Mouse (Mus musculus) midbrain, embryonic 12.5 days (tissue): ENCODE results near the gene Ranbp1. TPM values are rescaled to one million over a fixed set of nuclear protein-coding genes. Genes with fewer than 3 reads are reported as not detected.

Experiments used
- ATAC-seq: fragments of 200-750 bp; cut with Nextera tagmentation; 2 replicates; pipeline ENCODE4 v1.8.0; 2017; ENCODE audit warnings: low read depth, moderate TSS enrichment, moderate library complexity; ENCODE audit not compliant: low FRiP score
- H3K27ac ChIP-seq: fragments of 300-500 bp; sonication (generic); replicated peaks from 2 replicates; pipeline ENCODE4 v1.5.1; 2016; ENCODE audit warnings: mild to moderate bottlenecking
- H3K27me3 ChIP-seq: fragments of 300-500 bp; sonication (generic); 2 replicates; pipeline ENCODE4 v1.6.1; 2016; ENCODE audit warnings: mild to moderate bottlenecking
- H3K36me3 ChIP-seq: fragments of 300-500 bp; sonication (generic); 2 replicates; pipeline ENCODE4 v1.6.1; 2016
- H3K4me1 ChIP-seq: fragments of 300-500 bp; sonication (generic); 2 replicates; pipeline ENCODE4 v1.6.1; 2016
- H3K4me2 ChIP-seq: fragments of 300-500 bp; sonication (generic); replicated peaks from 2 replicates; pipeline ENCODE4 v1.6.1; 2016; ENCODE audit warnings: mild to moderate bottlenecking, moderate library complexity
- H3K4me3 ChIP-seq: fragments of 300-500 bp; sonication (generic); 2 replicates; pipeline ENCODE4 v1.5.1; 2016; ENCODE audit warnings: mild to moderate bottlenecking
- H3K9ac ChIP-seq: fragments of 300-500 bp; sonication (generic); replicated peaks from 2 replicates; pipeline ENCODE4 v1.6.1; 2016; ENCODE audit warnings: mild to moderate bottlenecking, moderate library complexity
- H3K9me3 ChIP-seq: fragments of 300-500 bp; sonication (generic); 2 replicates; pipeline ENCODE4 v1.6.1; 2016; ENCODE audit warnings: mild to moderate bottlenecking
- WGBS: fragments of 180-500 bp; shearing (Covaris S2); methylation state at CpG from one replicate; pipeline ENCODE4 v1.1.7; 2016; 5-methylcytosine and 5-hydroxymethylcytosine counted together
- polyA plus RNA-seq: library from polyadenylated mRNA; unstranded; fragments of >200 nt; fragmentation: Nextera tagmentation; extraction: Ambion mirVana; gene quantifications from 2 replicates; pipeline ENCODE4 v1.2.1, GENCODE M21; 2016

The Ranbp1 gene
- polyA plus RNA-seq, 1 experiment from 2014 or later = 888 TPM

DNA sequence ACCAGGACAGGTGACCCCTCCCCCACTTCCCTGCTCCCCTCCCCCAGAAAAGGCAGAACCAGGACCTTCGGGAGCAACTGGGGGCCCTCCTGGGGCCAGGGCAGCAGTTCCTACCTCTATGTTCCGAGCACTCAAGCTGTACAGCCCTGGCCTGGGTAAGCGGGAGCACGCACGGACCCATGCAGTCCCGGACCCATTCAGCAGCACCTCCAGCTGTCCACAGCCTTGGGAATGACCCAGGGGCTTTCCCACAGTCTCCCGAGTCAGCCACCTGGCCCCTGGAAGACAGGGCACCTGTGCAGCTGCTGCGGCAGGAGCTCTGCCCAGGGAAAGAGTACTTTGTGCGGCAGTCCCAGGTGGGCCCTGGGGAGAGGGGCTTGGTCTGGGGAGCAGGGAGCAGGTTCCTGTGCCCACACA is 29.9 kb downstream of the Ranbp1 start:
- Histone ChIP-seq H3K9me3 (no peaks in the 10 kb centered on the region), H3K27me3 (no peaks in the 10 kb centered on the region), H3K4me1 (peaks cover 37% of the 10 kb centered on the region), H3K4me3 (no peak overlapping the region), H3K27ac (no peak overlapping the region), H3K4me2 (no peak overlapping the region), H3K9ac (no peak overlapping the region), H3K36me3 (peaks cover 15% of the 10 kb centered on the region)
- 77% methylated on average over 9 of the region's 9 CpGs for WGBS
- ATAC-seq = no peak

DNA sequence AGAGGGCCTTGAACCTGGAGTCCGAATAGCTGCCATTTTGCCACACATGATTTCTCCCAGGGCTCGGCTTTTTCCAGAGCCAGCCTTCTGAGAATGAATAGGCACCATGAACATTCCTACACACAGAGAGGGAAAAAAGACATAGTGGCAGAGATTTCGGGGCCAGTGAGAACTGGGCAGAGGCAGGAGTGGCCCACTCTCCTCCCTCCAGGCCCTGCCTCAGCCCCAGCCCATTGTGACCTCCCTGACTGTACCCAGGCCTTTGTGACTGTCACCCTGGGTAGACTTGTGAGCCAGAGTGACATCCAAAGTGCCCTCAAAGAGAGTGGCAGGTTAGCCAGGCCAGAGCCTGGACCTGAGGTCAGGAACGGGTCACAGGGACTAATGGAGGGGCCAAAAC is 31.0 kb downstream of the Ranbp1 start, which contains the start of gene Ccdc188:
Gene Ccdc188, plus strand, starts transcription at position 301 of the 400 bp plus-strand sequence.
- Histone ChIP-seq H3K9ac (no peak within 1 kb of the TSS), H3K27ac (no peak within 1 kb of the TSS), H3K9me3 (no peaks in the 10 kb centered on the region), H3K4me3 (no peak within 1 kb of the TSS), H3K4me1 (peaks cover 46% of the 10 kb centered on the region), H3K36me3 (peaks cover 4% of the 10 kb centered on the region), H3K27me3 (no peaks in the 10 kb centered on the region), H3K4me2 (no peak within 1 kb of the TSS)
- WGBS = 87% methylated on average over 4 of the region's 4 CpGs
- ATAC-seq = no peak

DNA sequence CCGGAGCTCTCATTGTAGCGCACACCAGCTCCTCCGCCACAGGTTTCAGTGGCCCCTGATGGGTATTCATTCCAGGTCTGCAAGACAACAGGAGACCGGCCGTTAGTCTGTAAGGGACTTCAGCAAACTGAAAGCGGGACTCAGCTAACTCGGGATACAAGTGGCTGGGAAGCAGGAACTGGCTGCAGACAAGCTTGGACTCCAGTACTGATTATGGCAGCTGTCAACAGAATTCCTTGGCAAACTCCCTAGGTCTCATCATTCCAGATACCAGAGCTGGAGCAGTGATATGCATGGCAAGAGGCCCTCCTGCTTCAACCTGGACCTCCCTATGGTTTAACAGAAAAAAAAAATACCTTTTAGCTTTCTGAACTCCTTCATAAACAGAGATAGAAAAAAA is 33.7 kb downstream of the Ranbp1 start:
- Histone ChIP-seq H3K36me3 (no peaks in the 10 kb centered on the region), H3K4me1 (peaks cover 45% of the 10 kb centered on the region), H3K4me3 (peak overlapping the region; percentile 35), H3K9me3 (no peaks in the 10 kb centered on the region), H3K9ac (peak overlapping the region; percentile 52; the same call in 1 of the 2 replicates), H3K27me3 (peaks cover 15% of the 10 kb centered on the region), H3K4me2 (peak overlapping the region; percentile 49), H3K27ac (peak overlapping the region; percentile 91)
- WGBS = 71% methylated on average over 7 of the region's 7 CpGs
- ATAC-seq = no peak

DNA sequence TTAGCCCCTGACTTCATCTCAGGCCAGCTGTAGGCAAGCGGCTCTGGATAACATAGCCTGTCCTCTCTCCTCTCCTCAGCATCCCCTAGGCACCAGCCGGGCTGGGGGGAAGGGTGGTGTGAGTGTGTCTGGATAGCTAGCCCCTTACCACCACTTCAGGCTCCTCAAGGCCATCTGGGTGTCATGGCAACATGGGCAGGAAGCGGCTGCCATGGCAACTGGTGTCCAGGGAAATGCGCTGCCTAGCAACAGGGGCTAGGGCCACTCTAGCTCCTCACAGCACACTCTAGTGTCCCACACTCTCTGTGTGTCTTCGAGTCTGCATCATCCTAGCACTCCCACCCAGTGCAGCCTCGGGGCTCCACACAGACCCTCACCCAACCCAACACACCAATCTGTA is 34.8 kb downstream of the Ranbp1 start:
- Histone ChIP-seq H3K4me1 (peaks cover 40% of the 10 kb centered on the region), H3K4me3 (peak overlapping the region; percentile 35), H3K27ac (peak overlapping the region; percentile 91), H3K36me3 (no peaks in the 10 kb centered on the region), H3K27me3 (peaks cover 19% of the 10 kb centered on the region), H3K4me2 (peak overlapping the region; percentile 49), H3K9ac (peak overlapping the region; percentile 52; the same call in 1 of the 2 replicates), H3K9me3 (no peaks in the 10 kb centered on the region)
- 12% methylated on average over 6 of the region's 6 CpGs for WGBS
- peak; percentile 96 for ATAC-seq

DNA sequence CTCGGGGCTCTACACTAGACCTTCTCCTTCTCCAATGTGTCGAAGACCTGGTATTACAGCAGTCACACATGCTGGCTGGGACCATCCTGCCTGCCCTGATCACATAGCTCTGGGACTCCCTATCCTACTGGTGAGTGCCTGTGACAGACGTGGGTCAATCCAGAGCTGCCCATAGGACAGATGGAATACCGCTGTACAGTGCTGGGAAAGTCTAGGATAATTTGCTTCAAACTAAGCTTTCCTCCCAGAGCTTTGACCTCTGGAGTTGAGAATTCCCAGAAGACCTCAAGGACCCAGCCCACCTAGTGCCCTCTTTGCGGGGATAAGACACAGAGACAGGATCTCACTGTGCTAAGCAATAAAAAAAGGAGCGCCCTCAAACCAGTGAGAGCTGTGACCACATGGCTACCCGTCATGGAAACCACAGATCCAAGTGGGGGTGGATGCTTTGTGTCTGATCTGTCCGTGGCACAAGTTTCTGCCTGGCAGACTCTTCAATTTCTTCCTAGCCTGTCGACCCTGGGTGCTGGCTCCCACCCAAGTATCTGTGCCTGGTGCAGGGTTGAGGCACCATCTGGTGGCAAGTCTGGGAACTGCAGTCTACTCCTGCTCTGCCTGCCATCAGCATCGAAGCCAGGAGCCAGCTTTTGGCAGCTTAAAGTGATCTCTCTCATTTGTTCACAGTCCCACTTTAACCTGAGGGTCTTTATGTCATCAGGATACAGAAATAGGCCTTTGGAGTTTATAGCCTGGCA is 36.9 kb downstream of the Ranbp1 start:
- Histone ChIP-seq H3K27ac (no peak overlapping the region), H3K9me3 (no peaks in the 10 kb centered on the region), H3K36me3 (no peaks in the 10 kb centered on the region), H3K4me2 (no peak overlapping the region), H3K27me3 (peaks cover 24% of the 10 kb centered on the region), H3K4me1 (peaks cover 40% of the 10 kb centered on the region), H3K9ac (no peak overlapping the region), H3K4me3 (no peak overlapping the region)
- ATAC-seq = no peak
- 48% methylated on average over 10 of the region's 10 CpGs for WGBS

DNA sequence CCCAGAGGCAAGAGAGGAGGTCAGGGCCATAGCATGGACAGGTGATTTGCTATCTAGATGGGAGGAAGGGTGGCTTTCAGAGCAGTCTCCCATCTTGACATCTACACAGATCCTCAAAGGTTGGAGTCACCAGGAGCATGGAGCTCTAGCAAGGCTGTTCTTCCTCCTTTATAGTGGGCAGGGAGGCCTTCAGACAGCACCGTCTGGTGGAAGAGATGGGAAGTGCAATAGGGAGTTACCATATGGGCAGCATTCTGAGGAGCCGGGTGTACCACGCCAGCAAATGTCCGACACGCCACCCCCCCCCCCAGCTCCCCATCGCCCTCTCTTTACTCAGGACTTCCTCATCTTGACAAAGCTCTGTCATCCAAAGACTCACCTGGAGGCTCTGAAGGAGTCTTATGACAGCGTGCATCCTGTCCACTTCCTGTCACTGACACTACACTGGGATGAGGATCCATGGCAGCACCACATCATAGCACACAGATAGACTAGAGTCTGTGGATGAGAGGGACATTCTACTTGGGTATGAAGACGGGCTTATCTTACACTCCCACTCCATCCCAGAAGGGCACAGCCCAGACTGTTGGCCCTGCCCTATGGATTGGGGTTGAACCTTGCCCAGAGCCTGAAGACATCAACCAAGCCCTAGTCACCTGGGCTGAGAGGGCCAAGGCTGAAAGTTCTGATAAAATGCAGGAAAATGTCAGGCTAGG is 37.7 kb downstream of the Ranbp1 start:
- no peak for ATAC-seq
- no peak overlapping the region for H3K27ac ChIP-seq
- H3K4me2 ChIP-seq = no peak overlapping the region
- H3K27me3 ChIP-seq = peaks cover 24% of the 10 kb centered on the region
- no peak overlapping the region for H3K4me3 ChIP-seq
- H3K9ac ChIP-seq = no peak overlapping the region
- 20% methylated on average over 8 of the region's 8 CpGs for WGBS
- H3K36me3 ChIP-seq = no peaks in the 10 kb centered on the region
- peaks cover 35% of the 10 kb centered on the region for H3K4me1 ChIP-seq
- no peaks in the 10 kb centered on the region for H3K9me3 ChIP-seq

DNA sequence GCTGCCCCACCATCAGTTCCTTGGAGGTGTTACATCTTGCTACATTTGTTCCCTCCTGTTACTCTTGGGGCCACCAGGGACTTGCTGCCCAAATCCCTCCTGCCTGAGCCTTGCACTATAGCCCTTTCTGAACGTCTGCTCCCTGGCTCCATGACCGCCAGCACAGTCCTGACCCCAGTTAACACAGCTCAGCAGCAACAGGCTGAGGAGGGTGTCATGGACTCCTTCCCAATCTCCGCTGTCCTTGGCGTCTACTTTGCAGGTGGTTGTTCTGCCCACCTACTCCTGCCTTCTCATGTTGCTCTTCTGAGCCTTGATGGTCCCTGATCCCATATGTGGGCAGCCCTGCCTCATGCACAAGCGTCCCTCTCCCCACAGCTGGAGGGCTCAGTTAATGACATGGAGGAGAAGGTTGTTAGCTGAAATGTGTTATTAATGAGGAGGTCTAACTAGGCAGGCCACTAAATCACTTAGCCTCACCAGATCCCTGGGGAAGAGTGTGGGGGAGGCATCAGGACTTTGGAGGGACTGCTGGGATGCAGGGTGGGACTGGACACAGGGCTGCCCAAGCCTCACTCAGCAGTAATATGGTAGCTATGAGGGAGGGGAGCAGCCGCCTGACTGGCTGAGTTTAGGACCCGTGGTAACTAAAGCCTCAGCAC is 45.0 kb downstream of the Ranbp1 start:
- Histone ChIP-seq H3K9me3 (no peaks in the 10 kb centered on the region), H3K4me1 (peaks cover 22% of the 10 kb centered on the region), H3K36me3 (no peaks in the 10 kb centered on the region), H3K9ac (no peak overlapping the region), H3K4me3 (no peak overlapping the region), H3K27me3 (peaks cover 17% of the 10 kb centered on the region; the same call in 1 of the 2 replicates), H3K27ac (no peak overlapping the region), H3K4me2 (no peak overlapping the region)
- WGBS = 68% methylated on average over 7 of the region's 7 CpGs
- ATAC-seq = no peak; the same call in 1 of the 2 replicates

DNA sequence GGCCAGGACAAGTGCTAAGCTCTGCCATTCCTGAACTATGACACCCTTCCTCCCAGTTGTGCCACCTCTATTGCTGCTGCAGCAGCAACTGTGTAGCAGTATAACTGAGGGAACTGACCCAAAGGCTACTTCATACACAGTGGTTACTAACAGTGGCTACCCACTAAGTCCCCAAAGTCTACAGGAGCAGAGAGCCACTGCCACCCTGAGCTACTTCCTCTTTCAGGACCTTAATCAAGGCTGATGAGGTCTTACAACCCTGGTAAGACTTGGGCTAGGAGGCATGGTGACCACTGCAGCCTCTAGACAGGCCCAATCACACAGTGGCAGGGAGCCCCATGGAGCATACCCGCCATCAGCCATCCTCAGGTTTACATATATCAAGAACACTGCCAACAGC is 46.5 kb downstream of the Ranbp1 start:
- H3K9me3 ChIP-seq = no peaks in the 10 kb centered on the region
- H3K4me2 ChIP-seq = no peak overlapping the region
- no peak overlapping the region for H3K4me3 ChIP-seq
- no peaks in the 10 kb centered on the region for H3K36me3 ChIP-seq
- peaks cover 28% of the 10 kb centered on the region for H3K4me1 ChIP-seq
- peaks cover 24% of the 10 kb centered on the region; the same call in 1 of the 2 replicates for H3K27me3 ChIP-seq
- WGBS = 89% methylated on average over 1 of the region's 1 CpGs
- ATAC-seq = no peak
- no peak overlapping the region for H3K9ac ChIP-seq
- no peak overlapping the region for H3K27ac ChIP-seq

DNA sequence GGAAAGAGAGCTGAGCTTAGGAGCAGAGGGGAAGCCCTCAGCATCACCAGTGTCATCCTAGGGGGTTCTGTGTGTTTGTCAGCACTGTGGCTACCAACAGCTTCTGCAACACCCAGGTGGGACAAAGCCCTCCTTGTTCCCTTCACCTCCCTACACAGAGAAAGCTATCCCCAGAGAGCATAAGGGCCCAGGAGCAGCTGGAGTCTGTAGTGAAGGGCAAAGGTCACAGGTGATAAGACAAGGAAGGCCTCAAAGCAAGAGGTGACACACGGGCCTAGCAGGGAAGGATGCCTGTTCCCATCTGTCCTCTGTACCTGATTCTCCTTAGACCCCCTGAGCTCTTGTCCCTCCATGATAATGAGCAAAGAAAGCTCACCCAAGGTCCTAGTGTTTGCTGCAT is 46.9 kb downstream of the Ranbp1 start:
- Histone ChIP-seq H3K4me1 (peaks cover 28% of the 10 kb centered on the region), H3K27ac (no peak overlapping the region), H3K36me3 (no peaks in the 10 kb centered on the region), H3K27me3 (peaks cover 20% of the 10 kb centered on the region; the same call in 1 of the 2 replicates), H3K9me3 (no peaks in the 10 kb centered on the region), H3K9ac (no peak overlapping the region), H3K4me2 (no peak overlapping the region), H3K4me3 (no peak overlapping the region)
- ATAC-seq = no peak
- 39% methylated on average over 1 of the region's 1 CpGs for WGBS

DNA sequence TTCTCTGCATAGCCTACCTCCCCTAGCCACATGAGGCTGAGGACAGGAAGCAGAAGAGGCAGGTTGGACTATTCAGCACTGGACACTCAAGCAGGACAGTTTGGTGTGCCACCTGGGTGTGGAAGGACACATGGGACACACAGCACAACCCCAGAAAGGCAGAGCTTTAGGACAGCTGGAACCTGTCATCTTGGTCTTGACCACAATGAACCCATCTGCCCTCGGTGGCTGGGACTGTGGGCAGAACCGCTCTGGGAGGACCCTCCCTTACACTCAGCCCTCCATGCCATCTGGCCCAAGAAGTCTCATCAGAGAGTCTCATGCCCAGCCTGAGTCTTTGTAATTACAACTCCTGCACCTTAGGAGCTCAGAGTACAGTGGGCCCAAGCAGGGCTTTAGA is 48.5 kb downstream of the Ranbp1 start:
- no peaks in the 10 kb centered on the region for H3K9me3 ChIP-seq
- 0 out of 2 replicates have a peak overlapping the region, but pooled peaks have one; percentile 60 for H3K27ac ChIP-seq
- H3K4me2 ChIP-seq = no peak overlapping the region
- peaks cover 15% of the 10 kb centered on the region; the same call in 1 of the 2 replicates for H3K27me3 ChIP-seq
- WGBS = 100% methylated on average over 2 of the region's 2 CpGs
- H3K4me3 ChIP-seq = no peak overlapping the region
- H3K36me3 ChIP-seq = no peaks in the 10 kb centered on the region
- H3K9ac ChIP-seq = no peak overlapping the region
- no peak for ATAC-seq
- peaks cover 30% of the 10 kb centered on the region for H3K4me1 ChIP-seq

DNA sequence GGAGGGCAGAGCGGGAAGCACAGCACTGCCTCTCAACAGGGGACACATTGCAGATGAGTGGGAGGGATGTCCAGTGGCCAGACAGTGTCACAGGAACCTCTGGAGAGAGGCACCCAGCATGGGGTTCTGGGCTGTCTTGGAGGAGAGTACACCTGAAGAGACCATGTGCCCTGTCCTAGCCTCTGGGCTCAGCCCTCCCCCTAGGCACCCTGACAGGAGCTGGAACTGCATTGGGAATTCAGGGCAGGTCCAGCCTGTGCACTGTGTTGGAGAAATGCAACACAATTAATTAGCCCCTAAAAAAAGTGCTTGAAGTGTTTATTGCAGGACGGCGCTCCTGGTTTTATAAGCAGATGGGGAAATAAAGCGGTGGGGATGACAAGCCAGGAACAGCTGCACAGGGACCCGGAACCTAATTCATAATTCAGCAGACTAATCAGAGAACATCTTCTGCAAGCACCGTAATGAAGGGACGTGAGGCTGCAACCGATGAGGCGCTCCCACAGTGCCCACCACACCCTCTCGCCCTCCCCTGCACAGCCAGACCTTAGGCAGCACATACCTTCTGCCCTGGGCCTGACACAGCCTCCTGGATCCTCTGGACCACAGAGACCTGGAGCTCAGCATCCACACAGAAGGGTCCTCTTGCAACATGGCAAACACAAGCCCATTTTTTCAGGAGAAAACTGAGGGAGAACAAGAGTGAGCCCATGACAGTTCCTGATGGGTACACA is 50.0 kb downstream of the Ranbp1 start:
- H3K9me3 ChIP-seq = no peaks in the 10 kb centered on the region
- ATAC-seq = peak; percentile 70
- H3K36me3 ChIP-seq = no peaks in the 10 kb centered on the region
- peak overlapping the region; percentile 60 for H3K27ac ChIP-seq
- peaks cover 15% of the 10 kb centered on the region; the same call in 1 of the 2 replicates for H3K27me3 ChIP-seq
- peaks cover 37% of the 10 kb centered on the region for H3K4me1 ChIP-seq
- WGBS = 72% methylated on average over 10 of the region's 10 CpGs
- no peak overlapping the region for H3K9ac ChIP-seq
- H3K4me3 ChIP-seq = no peak overlapping the region
- H3K4me2 ChIP-seq = no peak overlapping the region
